Mouse (Mus musculus) subcutaneous adipose tissue, adult 2 months (tissue): Measurements from ENCODE around the gene Ilf3. TPM values are rescaled to one million over a fixed set of nuclear protein-coding genes. Genes with fewer than 3 reads are reported as not detected.

Experiments used
- polyA plus RNA-seq: library from polyadenylated mRNA; depleted of rRNA; stranded (reverse); fragments of >200 nt; gene quantifications from 2 replicates; pipeline ENCODE4 v1.2.3, GENCODE M21; 2012; ENCODE audit warnings: low replicate concordance; rRNA removed

Gene Ilf3
- 29.9 and 86.4 TPM in 2 replicates for polyA plus RNA-seq

GRCm38 (mm10) chr9:21367357-21368111 lies at the start of gene Ilf3:
Gene Ilf3, plus strand, starts transcription at chr9:21367871.

GRCm38 (mm10) chr9:21320619-21321512 lies 46.8 kb upstream of the Ilf3 start, which contains the start of gene Slc44a2:
Gene Slc44a2, plus strand, starts transcription at chr9:21320698.

GRCm38 (mm10) chr9:21411669-21412550 lies 44.2 kb downstream of the Ilf3 start, which contains the start of gene Qtrt1:
Gene Qtrt1, plus strand, starts transcription at chr9:21411837.

GRCm38 (mm10) chr9:21424631-21425555 lies 57.2 kb downstream of the Ilf3 start, which contains the start of gene Dnm2:
Gene Dnm2, plus strand, starts transcription at chr9:21424908.

Other genes with a start within 250 kb of the Ilf3 start
- 30.7 and 32.8 TPM in 2 replicates for gene Tyk2, start 236.6 kb upstream of the Ilf3 start, polyA plus RNA-seq
- 55.1 and 87.0 TPM in 2 replicates for gene Cdc37, start 217.9 kb upstream of the Ilf3 start, polyA plus RNA-seq
- 14.4 and 17.0 TPM in 2 replicates for gene Pde4a, start 202.2 kb upstream of the Ilf3 start, polyA plus RNA-seq
- gene Keap1, start 128.5 kb upstream of the Ilf3 start, polyA plus RNA-seq, result 63.2 and 85.9 TPM in 2 replicates
- 0.46 and 1.4 TPM in 2 replicates for gene S1pr5, start 119.4 kb upstream of the Ilf3 start, polyA plus RNA-seq
- gene Atg4d, start 102.6 kb upstream of the Ilf3 start, polyA plus RNA-seq, result 27.9 and 34.3 TPM in 2 replicates
- 24.1 and 24.6 TPM in 2 replicates for gene Kri1, start 79.9 kb upstream of the Ilf3 start, polyA plus RNA-seq
- 28.0 and 33.8 TPM in 2 replicates for gene Cdkn2d, start 76.5 kb upstream of the Ilf3 start, polyA plus RNA-seq
- gene Ap1m2, start 55.5 kb upstream of the Ilf3 start, polyA plus RNA-seq, result 0.10 and 24.9 TPM in 2 replicates
- gene Slc44a2, start 47.2 kb upstream of the Ilf3 start, polyA plus RNA-seq, result 49.0 and 101 TPM in 2 replicates
- gene Qtrt1, start 44.0 kb downstream of the Ilf3 start, polyA plus RNA-seq, result 17.1 and 58.6 TPM in 2 replicates
- 95.2 and 101 TPM in 2 replicates for gene Dnm2, start 57.0 kb downstream of the Ilf3 start, polyA plus RNA-seq
- gene Tmed1, start 142.4 kb downstream of the Ilf3 start, polyA plus RNA-seq, result 40.8 and 55.3 TPM in 2 replicates
- 4.3 and 10.0 TPM in 2 replicates for gene AB124611, start 158.3 kb downstream of the Ilf3 start, polyA plus RNA-seq
- gene Carm1, start 179.0 kb downstream of the Ilf3 start, polyA plus RNA-seq, result 66.5 and 132 TPM in 2 replicates
- gene Timm29, start 224.9 kb downstream of the Ilf3 start, polyA plus RNA-seq, result 24.4 and 33.7 TPM in 2 replicates
- gene Yipf2, start 225.0 kb downstream of the Ilf3 start, polyA plus RNA-seq, result 32.8 and 36.1 TPM in 2 replicates
- 33.4 and 57.3 TPM in 2 replicates for gene Smarca4, start 248.3 kb downstream of the Ilf3 start, polyA plus RNA-seq